Mouse (Mus musculus) ES-Bruce4 (cell line): Measurements from ENCODE around the gene Fbxl18. TPM values are rescaled to one million over a fixed set of nuclear protein-coding genes. Genes with fewer than 3 reads are reported as not detected.

Source experiments
- H3K27ac ChIP-seq: 2 replicates; pipeline ENCODE4 v1.5.1; 2012; ENCODE audit warnings: low read length, inconsistent platforms; ENCODE audit not compliant: insufficient read depth
- H3K27me3 ChIP-seq: 2 replicates; pipeline ENCODE4 v1.6.1; 2012; ENCODE audit warnings: mild to moderate bottlenecking, low read length, inconsistent platforms; ENCODE audit not compliant: control insufficient read depth, poor library complexity, insufficient read depth, severe bottlenecking
- H3K36me3 ChIP-seq: 2 replicates; pipeline ENCODE4 v1.6.1; 2012; ENCODE audit warnings: inconsistent platforms, mild to moderate bottlenecking, low read length, moderate library complexity; ENCODE audit not compliant: control insufficient read depth, poor library complexity, insufficient read depth, severe bottlenecking
- H3K4me1 ChIP-seq: one replicate; pipeline ENCODE4 v1.8.1; 2011; ENCODE audit warnings: low read length; ENCODE audit not compliant: control insufficient read depth, insufficient read depth
- H3K4me3 ChIP-seq: 2 replicates; pipeline ENCODE4 v1.5.1; 2011; ENCODE audit warnings: low read depth, mild to moderate bottlenecking, low read length
- H3K9ac ChIP-seq: 2 replicates; pipeline ENCODE4 v1.6.1; 2012; ENCODE audit warnings: low read depth, mild to moderate bottlenecking, inconsistent platforms; ENCODE audit not compliant: poor library complexity, severe bottlenecking
- H3K9me3 ChIP-seq: replicated peaks from 2 replicates; pipeline ENCODE4 v1.6.1; 2012; ENCODE audit warnings: mild to moderate bottlenecking, low read length, inconsistent platforms; ENCODE audit not compliant: control insufficient read depth, poor library complexity, insufficient read depth, severe bottlenecking
- CTCF ChIP-seq: IDR thresholded peaks from one replicate; pipeline ENCODE4 v1.8.1; 2011; ENCODE audit warnings: low read depth, low read length
- EP300 ChIP-seq: IDR thresholded peaks from 2 replicates; pipeline ENCODE4 v1.6.1; 2011; ENCODE audit warnings: low read depth, low read length; ENCODE audit not compliant: insufficient read depth
- POLR2A ChIP-seq: IDR thresholded peaks from one replicate; pipeline ENCODE4 v1.8.1; 2011; ENCODE audit warnings: low read length; ENCODE audit not compliant: insufficient read depth
- polyA plus RNA-seq: library from polyadenylated mRNA; stranded (reverse); fragments of >200 nt; gene quantifications from 2 replicates; pipeline ENCODE4 v1.2.4, GENCODE M21; 2011; ENCODE audit warnings: low read depth; ENCODE audit not compliant: missing spikeins, insufficient read depth, insufficient read length

Gene Fbxl18
- polyA plus RNA-seq, 1 experiment, result 19.3 TPM

DNA sequence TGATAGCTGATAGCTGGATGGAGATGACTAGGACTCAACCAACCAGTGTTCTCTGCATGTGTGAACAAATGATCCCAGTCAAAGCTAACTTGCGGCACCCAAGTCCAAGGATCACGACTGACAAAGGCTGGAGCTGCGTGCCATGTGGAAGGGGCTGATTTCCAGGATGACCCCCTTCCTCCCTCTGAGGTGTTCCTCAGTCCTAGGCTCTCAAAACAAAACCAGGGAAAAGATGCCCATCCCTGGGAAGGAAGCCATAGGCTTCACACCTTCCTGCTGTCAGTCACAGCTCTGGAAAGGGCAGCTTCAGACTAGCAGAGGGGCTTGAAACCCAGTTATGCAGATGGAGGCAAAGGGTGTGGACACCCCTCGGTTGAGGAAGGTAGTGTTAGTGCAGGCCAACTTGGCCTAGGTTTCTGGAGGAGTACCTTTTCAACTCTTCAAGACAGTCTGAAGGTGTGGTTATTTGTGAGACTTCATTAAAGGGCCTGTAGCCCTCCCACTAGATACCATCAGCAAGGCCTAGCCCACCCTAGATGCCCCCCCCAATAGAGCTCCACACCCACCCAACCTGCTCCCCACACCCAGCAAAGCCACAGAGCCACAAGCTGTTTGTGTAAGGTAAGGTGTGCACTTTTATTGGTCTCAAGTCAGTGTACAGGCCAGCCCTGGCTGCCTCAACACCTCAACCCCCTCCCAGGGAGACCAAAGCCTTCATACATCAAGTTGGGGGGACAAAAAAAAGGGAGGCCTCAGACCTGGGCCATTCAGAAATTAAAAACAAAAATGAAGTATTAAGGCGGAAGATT is 7.5 kb upstream of the Fbxl18 start:
- Histone ChIP-seq H3K27ac (no peak overlapping the region), H3K9me3 (no peaks in the 10 kb centered on the region), H3K9ac (no peak overlapping the region), H3K36me3 (peaks cover 36% of the 10 kb centered on the region), H3K27me3 (no peaks in the 10 kb centered on the region), H3K4me1 (peaks cover 1% of the 10 kb centered on the region), H3K4me3 (no peak overlapping the region)
- no peak for TF ChIP-seq CTCF
- TF ChIP-seq POLR2A, result no peak
- TF ChIP-seq EP300, result no peak

GRCm38 (mm10) chr5:142901846-142902505 is 6.8 kb upstream of the Fbxl18 start:
- Histone ChIP-seq H3K4me3 (no peak overlapping the region), H3K36me3 (peaks cover 36% of the 10 kb centered on the region), H3K9ac (no peak overlapping the region), H3K9me3 (no peaks in the 10 kb centered on the region), H3K27ac (no peak overlapping the region), H3K27me3 (no peaks in the 10 kb centered on the region), H3K4me1 (no peaks in the 10 kb centered on the region)
- TF ChIP-seq EP300, result no peak
- TF ChIP-seq POLR2A, result no peak
- no peak for TF ChIP-seq CTCF

DNA sequence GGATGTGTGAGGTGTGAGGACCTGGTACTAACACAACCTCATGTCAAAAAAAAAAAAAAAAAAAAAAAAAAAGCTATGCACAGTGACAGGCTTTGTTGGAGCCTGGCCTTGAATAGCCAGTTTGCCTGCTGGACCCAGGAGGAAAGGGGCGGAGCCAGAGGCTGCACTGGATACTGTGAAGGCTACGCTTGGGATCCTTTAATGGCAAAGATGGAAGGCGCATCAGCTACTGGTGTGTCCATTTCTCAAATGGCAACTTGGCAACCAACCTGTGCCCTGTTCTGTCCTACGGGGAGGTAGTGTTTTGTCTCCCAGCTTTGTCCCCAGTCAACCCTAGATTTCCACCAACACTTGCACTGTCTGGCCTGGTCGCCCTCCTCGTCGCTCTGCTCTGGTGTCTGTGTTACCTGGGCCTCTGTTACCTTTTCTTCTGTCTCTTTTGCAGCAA is 6.2 kb upstream of the Fbxl18 start:
- no peak overlapping the region for H3K4me3 ChIP-seq
- H3K36me3 ChIP-seq, result peaks cover 36% of the 10 kb centered on the region

GRCm38 (mm10) chr5:142900651-142901050 is 5.4 kb upstream of the Fbxl18 start:
- Histone ChIP-seq H3K27me3 (no peaks in the 10 kb centered on the region), H3K9ac (no peak overlapping the region), H3K36me3 (peaks cover 36% of the 10 kb centered on the region), H3K4me3 (no peak overlapping the region), H3K9me3 (no peaks in the 10 kb centered on the region), H3K4me1 (no peaks in the 10 kb centered on the region), H3K27ac (no peak overlapping the region)
- TF ChIP-seq CTCF (no peak), POLR2A (no peak), EP300 (no peak)

More for the DNA sequence above, 6.2 kb upstream of the Fbxl18 start:
- Histone ChIP-seq H3K27ac (no peak overlapping the region), H3K4me1 (no peaks in the 10 kb centered on the region), H3K9ac (no peak overlapping the region), H3K27me3 (no peaks in the 10 kb centered on the region), H3K9me3 (no peaks in the 10 kb centered on the region)
- TF ChIP-seq EP300 (no peak), CTCF (no peak), POLR2A (no peak)

DNA sequence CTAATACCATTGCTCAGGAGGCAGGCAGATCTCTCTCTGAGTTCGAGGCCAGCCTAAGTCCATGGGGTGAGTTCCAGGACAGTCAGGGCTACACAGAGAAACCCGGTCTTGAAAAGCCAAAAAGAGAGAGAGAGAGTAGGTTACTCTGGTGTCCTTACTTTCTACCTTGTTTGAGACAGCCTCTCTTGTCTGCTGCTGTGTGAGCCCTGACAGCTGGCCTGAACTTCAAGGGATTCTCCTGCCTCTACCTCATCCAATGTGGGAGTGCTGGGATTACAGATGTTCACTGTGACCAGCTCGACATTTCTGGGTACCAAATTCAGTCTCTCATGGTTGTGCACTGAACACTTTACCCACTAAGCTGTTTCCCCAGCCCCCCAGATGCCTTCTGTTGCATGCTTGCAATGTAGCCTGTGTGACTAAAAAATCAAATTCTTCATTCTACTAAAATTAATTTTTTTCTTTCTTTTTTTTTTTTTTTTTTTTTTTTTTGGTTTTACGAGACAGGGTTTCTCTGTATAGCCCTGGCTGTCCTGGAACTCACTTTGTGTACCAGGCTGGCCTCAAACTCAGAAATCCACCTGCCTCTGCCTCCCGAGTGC is 4.8 kb upstream of the Fbxl18 start:
- no peaks in the 10 kb centered on the region for H3K9me3 ChIP-seq
- H3K4me3 ChIP-seq, result no peak overlapping the region
- H3K9ac ChIP-seq, result no peak overlapping the region
- no peaks in the 10 kb centered on the region for H3K27me3 ChIP-seq
- H3K36me3 ChIP-seq, result peaks cover 32% of the 10 kb centered on the region
- H3K4me1 ChIP-seq, result no peaks in the 10 kb centered on the region
- no peak for TF ChIP-seq CTCF
- TF ChIP-seq POLR2A, result no peak
- TF ChIP-seq EP300, result no peak
- no peak overlapping the region for H3K27ac ChIP-seq
